Mouse (Mus musculus) lung, adult 18-20 months (tissue): ENCODE results near the gene Cdk15.

ENCODE experiments used
- DNase-seq, 2 experiments: peaks; one replicate each; pipeline ENCODE4 v3.0.0; 2022; ENCODE audit warnings: mixed read lengths in 2 of 2

Gene Cdk15

DNA sequence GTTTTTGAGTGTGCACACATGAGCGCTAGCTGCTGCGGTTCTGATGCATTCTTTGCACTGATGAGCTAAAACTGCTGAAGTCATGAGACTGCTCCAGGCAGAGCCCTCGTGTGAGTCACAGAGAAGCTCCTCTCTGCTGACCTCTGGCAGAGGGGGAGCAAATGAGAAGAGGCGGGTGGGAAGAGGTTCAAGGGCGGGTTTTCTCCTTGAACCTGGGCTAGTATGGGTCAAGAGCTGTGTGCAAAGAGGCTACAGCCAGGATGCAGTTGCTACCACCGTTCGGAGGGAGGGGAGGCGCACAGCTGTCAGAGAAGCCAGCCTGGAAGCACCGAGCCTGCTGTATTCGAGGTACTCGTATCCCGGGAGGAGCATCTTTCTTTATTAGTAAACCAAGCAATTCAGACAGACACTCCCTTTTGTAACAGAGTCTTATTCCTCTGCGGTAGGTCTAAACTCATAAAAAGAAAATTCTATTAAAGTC lies at the start of gene Cdk15:
Cdk15 (plus strand) TSS at position 156 of the 481 bp plus-strand sequence.
- no peak for DNase-seq

DNA sequence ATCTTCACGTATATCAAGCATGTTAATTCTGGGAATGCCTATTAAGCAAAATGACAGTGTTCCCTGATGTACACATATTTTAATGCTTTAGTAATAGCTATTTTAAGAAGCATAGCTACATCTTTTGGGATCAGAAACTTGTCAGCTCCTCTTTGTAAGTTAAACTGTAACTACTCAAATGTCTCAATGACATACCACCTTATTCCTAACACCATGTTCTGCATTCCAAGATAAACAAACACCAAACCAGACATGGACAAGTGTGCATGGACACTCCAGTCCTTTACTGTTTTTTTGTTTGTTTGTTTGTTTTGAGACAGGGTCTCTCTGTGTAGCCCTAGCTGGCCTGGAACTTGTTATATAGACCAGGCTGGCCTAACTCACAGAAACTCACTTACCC lies 48.4 kb upstream of the Cdk15 start:
- no peak for DNase-seq

GRCm38 (mm10) chr1:59211651-59212050 lies 45.1 kb upstream of the Cdk15 start:
- DNase-seq: peak in 1 of 2 experiments; percentile 11

DNA sequence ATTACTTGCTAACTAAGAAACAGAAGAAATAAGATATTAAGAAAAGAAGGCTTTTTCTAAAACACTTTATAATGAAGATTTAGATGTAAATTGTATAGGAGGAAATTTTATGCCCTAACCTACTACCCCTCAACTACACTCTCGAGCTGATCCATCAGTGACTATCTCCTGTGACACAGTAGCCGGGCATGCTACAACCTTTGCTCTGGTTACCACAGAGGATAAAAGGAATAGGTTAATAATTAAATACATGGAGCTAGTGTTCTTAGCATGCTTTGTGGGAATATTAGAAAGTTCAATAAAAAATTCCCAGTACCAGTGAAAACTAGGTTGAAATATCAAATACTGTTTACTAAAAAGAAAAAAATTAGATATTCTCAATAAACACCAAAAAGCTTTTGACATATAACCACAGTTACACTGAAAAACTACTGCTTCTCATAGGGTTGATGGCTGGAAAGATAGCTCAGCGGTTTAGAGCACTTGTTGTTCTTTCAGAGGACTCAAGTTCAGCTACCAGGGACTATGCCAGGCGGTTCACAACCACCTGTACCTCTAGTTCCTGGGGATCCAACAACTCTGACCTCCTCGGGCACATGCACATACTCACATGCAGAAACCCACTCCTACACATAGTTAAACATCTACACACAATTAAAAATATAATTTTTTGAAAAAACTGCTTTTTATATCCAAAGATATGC lies 44.5 kb upstream of the Cdk15 start:
- no peak for DNase-seq

DNA sequence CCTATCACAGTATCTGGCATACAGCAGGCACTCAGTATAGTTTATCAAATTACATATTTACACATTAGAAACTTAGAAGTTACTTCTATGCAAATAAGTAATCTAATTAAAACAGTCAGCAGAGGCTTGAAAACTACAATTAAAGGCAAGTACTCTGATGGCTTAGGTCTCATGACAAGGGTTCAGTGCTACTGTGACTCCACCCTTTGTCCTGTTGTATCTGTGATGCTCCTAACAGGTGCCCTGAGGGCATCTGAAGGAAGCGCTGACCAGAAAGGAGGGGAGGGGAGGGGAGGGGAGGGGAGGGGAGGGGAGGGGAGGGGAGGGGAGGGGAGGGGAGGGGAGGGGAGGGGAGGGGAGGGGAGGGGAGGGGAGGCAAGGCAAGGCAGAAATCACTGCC lies 43.8 kb upstream of the Cdk15 start:
- DNase-seq: no peak

GRCm38 (mm10) chr1:59215446-59215845 lies 41.3 kb upstream of the Cdk15 start:
- no peak for DNase-seq

GRCm38 (mm10) chr1:59220371-59220770 lies 36.3 kb upstream of the Cdk15 start:
- DNase-seq: no peak

DNA sequence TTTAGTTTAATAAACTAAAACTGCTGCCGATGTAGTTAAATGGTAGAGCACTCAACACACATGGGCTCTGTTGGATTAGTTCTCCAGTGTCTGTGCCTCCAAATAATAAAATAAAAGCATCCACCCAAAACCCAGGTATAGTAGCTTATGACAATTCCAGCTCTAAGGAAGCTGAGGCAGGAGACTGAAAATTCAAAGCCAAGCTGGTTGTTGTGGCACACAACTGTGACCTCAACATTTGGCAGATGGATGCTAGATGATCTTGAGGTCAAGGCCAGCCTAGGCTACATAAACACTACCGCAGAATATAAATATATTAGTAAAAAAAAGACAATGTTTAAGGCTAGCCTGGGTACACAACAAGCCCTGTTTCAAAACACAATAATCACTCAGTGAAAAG lies 35.1 kb upstream of the Cdk15 start:
- DNase-seq: no peak

- DNase-seq: no peak
Measured at GRCm38 (mm10) chr1:59222101-59222825, 34.4 kb upstream of the Cdk15 start.

GRCm38 (mm10) chr1:59228552-59228951 lies 28.2 kb upstream of the Cdk15 start:
- no peak for DNase-seq

DNA sequence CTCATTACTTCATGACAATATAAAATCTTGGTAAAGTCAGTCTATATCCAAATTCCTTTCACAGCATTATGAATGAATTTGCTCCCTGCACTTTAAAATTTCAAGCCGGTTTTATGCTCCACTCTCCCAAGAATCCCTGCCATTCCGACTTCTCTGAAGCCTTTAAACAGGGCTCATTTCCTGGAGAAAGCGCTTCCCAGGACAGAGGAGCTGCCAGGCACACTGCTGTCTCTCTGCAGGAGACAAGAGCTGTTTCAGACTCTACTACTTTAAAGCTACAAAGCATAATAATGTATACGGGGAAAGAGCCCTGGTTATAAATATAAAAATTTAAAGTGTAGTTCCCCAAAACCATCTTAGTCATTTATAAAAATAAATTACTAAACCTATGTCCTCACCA lies 27.5 kb upstream of the Cdk15 start:
- DNase-seq: no peak

DNA sequence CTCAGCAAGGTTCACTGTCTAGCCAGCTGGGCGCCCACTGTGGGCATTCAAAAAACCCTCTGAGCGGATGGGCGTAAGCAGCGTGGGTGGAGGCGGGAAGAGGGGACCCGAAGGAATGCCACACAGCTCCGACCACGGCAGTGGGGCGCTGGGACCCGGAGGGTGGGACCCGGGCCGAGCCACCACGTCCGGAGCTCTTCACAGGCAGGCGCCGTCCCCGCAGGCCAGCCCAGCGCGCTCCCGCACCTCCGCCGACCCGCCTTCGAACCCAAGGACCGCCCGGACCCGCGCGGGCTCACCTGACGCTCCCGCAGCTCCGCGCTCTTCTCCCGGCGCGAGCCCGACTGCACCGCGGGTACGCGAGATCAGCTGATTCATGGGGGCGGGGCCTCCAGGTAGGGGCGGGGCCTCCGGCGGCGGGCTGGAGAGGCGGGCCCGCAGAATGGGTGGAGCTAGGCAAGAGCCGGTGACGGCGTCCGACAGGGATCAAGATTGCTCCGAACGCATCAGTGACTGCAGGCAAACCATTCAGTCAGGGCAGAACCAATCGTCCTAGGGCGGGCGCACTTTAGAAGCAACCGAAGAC lies 19.8 kb upstream of the Cdk15 start, which contains the start of gene Als2:
Als2 (minus strand) TSS at position 376 of the 586 bp plus-strand sequence.
- peak; percentile 96 to 97 for DNase-seq

- DNase-seq: peak; percentile 77 to 78
Measured at GRCm38 (mm10) chr1:59237614-59238211, 19.0 kb upstream of the Cdk15 start.

GRCm38 (mm10) chr1:59243770-59244169 lies 12.9 kb upstream of the Cdk15 start:
- no peak for DNase-seq

DNA sequence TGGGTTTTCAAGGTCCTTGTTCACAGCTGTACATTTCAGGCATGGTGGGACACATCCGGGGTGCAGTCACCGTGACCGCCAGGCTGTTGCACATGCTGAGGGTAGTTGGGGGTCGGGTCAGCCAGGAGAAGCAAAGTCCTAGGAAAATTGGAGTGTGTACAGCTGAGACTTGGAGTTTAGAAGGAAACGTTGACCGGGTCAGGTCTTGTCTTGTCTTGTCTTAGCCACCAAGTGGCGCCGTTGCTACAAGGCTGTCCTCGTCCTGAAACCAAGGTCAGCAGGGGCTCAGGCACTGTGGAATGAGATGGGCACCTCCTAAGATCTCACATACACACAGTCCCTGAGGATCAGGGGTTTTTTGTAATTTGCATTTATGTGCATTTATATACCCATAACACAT lies 9.1 kb upstream of the Cdk15 start:
- DNase-seq: peak; percentile 6 to 10

DNA sequence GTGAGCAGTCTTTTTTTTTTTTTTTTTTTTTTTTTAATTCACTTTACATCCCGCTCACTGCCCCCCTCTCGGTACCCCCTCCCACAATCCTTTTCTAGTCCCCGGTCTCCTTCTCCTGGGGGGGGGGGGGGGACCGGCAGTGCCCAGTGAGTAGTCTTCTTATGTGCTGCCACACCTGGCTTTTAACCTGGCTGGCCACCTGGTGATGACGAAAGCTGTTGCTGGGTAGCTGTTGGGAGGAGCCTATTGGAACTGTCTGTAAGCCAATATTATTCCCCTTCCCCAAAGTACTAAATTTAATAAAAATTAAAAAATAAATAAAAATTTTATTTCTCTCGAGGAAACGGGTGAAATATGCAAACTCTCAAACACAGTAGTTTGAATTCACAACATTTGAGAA lies 3.9 kb upstream of the Cdk15 start:
- DNase-seq: peak; percentile 40 to 58

DNA sequence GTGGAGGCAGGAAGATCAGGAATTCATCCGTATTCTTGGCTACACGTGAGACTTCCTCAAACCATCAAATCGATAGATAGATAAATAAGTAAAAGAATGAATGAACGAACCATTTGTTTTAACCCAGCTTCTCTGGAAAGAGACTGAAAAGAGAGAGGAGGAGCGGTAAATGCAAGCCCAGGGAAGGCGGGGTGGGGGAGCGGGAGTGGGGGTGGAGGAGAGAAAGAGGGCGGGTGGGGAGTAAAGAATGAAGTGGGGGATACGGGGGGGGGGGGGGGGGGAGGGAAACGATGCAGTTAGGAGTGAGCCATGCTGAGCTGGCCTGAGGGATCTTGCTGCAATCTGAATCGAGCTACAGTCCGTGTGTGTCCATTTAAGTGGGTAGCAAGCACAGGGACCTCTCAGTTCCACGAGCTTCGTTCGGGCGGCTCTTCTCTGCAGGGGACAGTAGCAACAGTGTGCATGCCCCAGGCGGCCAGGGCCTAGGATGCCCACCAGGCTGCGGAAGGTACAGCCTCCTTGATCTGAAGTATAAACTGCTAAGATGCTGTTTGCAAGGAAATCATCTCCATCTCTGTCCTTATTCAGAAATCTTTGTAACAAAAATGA lies 3.3 kb upstream of the Cdk15 start:
- no peak for DNase-seq

DNA sequence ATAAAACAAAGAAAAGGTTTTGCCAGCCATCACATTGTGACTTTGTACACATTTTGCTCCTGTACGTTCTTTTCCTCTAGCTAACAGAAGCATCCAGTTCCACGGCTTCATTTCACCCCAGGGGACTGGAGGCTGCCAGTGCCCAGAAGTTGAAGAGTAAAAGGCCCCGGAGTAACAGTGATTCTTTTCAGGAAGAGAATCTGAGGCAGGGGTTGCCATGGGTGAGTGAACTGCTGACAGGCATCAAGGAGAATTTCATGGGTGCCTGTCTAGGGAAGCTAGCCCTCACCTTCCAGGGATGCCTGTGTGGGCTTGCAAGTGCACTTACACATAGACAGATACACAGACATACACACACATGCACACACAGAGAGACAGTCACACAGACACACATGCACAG lies 1.0 kb downstream of the Cdk15 start:
- DNase-seq: no peak

DNA sequence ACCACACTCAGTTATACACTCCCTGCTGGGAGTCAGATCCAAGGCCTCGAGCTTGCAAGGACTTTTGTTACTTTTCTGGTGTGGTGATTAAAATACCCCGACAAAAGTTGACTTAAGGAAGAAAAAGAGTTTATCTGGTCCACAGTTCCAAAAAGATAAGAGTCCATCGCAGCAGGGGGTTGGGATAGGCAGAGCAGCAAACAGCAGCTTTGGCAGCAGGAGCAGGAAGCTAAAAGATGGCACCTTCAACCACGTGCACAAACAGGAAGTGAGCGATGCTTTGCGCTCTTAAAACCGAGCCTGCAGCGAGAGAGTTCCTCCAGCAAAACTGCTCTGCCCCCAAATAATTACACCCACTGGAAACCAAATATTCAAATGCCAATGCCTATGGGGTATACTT lies 12.2 kb downstream of the Cdk15 start:
- no peak for DNase-seq

- no peak for DNase-seq
Measured at GRCm38 (mm10) chr1:59269466-59269865, 12.8 kb downstream of the Cdk15 start.

- no peak for DNase-seq
Measured at GRCm38 (mm10) chr1:59269951-59270689, 13.4 kb downstream of the Cdk15 start.

DNA sequence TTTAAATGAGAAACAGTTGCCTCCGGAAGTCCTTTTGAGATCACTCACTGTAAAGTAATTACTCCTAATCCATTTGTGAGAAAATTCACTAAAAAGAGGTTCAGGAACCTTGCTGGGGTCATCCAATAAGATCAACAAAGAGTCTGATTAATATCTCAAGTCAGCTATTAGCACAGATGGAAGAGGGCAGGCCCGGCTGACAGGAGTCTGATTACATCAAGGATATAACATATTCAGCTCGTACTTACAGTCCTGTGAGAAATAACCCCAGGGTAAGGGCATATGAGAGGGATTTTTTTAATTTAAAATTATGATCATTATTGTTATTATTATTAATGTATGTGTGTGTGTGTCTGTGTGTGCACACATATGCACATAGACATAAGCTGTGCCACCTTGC lies 15.5 kb downstream of the Cdk15 start:
- no peak for DNase-seq
